Mouse (Mus musculus) urinary bladder, adult 2 months (tissue): ENCODE data around the gene Ccr9. TPM values are rescaled to one million over a fixed set of nuclear protein-coding genes. Genes with fewer than 3 reads are reported as not detected.

Experiments
- DNase-seq: peaks from one replicate; pipeline ENCODE4 v3.0.0; 2022; ENCODE audit warnings: low spot score
- polyA plus RNA-seq: library from polyadenylated mRNA; depleted of rRNA; stranded (reverse); fragments of >200 nt; gene quantifications from 2 replicates; pipeline ENCODE4 v1.2.3, GENCODE M21; 2012; rRNA removed

The Ccr9 gene
- polyA plus RNA-seq, 1 experiment, result 0.14 TPM

DNA sequence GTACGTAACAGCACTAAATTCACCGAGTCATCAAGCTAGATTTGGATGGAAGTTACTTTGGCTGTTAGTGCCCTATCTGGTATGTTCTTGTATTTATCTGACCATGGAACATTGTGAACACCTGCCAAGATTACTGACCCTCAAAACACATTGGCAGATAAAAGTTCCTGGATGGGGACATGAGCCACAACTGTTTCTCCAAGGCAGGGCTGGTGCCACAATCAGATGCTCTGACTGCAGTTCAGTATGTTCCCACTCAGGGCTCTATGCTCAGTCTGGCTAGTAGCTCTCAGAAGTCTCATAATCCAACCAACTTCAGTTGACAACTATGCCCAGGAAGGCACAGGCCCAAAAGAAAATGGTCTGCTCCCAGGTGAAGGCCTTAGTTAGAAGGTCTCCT, 124.2 kb downstream of the Ccr9 start:
- DNase-seq, result no peak

- DNase-seq, result no peak
Measured at GRCm38 (mm10) chr9:123802896-123803295, 124.7 kb downstream of the Ccr9 start.

GRCm38 (mm10) chr9:123805241-123805640, 127.0 kb downstream of the Ccr9 start:
- no peak for DNase-seq

GRCm38 (mm10) chr9:123806267-123806666, 128.0 kb downstream of the Ccr9 start, which contains the start of gene Cxcr6:
Gene Cxcr6, plus strand, starts transcription at chr9:123806475.
- no peak for DNase-seq

GRCm38 (mm10) chr9:123808583-123808982, 130.3 kb downstream of the Ccr9 start:
- no peak for DNase-seq

DNA sequence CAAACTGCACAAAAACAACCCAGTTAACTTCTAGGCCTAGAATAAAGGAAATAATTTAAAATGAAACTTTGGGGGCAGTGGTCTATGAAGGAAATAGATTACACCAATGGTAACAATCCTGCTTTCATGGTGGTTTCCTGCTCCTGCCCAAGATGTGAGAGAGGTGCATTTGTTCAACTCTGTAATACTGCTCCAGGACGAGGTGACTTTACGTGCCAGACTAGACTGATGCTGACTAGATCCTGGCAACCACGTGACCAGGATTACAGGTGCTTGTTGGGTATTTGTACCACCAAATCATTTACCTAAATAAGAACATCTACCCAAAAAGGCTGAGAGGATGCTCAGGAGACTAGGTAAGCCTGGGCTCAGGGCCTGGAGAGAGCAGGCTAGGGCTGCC, 133.6 kb downstream of the Ccr9 start:
- no peak for DNase-seq

GRCm38 (mm10) chr9:123814326-123814725, 136.1 kb downstream of the Ccr9 start:
- no peak for DNase-seq

GRCm38 (mm10) chr9:123814821-123815220, 136.6 kb downstream of the Ccr9 start:
- no peak for DNase-seq

- DNase-seq, result no peak
Measured at GRCm38 (mm10) chr9:123815444-123815843, 137.2 kb downstream of the Ccr9 start.

- DNase-seq, result no peak
Measured at GRCm38 (mm10) chr9:123815996-123816395, 137.8 kb downstream of the Ccr9 start.

DNA sequence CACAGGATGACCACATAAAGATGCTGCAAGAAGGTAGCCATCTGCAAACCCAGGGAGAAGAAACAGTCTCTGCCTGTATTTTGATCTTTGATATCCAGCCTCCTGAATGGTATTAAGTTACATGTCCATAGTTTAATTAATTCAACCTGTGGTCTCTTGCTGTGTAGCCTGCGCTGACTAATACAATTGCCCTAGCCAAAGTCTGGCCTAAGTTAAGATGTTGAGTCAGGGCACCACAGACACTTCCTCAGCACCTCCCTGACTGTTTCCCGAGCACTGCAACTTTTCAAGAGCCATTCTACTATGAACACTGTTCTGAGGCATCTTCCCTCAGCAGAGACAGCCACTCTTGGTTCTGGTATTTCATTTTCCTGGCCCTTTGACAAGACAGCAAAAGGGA, 140.4 kb downstream of the Ccr9 start:
- no peak for DNase-seq

DNA sequence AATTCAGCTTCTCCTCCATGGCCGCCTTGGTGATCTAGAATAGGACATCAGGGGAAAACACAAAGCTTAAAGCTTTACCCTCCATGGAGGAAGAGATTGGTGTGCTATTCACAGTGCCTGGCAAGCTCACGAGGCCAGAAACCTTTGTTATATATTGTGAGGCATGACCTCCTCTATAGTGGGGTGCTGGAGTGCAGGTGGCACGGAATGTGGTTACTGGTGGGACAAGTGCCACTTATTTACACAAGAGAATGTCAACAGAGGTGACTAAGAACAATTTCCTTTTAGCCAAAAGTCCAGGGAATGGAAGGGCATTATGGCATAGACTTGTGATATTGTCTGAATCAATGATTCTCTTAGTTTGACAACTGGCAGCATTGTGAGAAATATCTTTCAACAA, 148.4 kb downstream of the Ccr9 start:
- no peak for DNase-seq

GRCm38 (mm10) chr9:123828916-123829315, 150.7 kb downstream of the Ccr9 start:
- DNase-seq, result no peak

Other genes with a start within 250 kb of the Ccr9 start
- gene Limd1, start 199.7 kb upstream of the Ccr9 start, polyA plus RNA-seq, result 27.4 and 31.9 TPM in 2 replicates
- 29.2 and 34.1 TPM in 2 replicates for gene Sacm1l, start 148.7 kb upstream of the Ccr9 start, polyA plus RNA-seq
- gene Slc6a20b, start 45.9 kb upstream of the Ccr9 start, polyA plus RNA-seq, result 0.03 TPM in 1 of 2 replicates, not detected in the other
- gene Slc6a20a, start 446 bp downstream of the Ccr9 start, polyA plus RNA-seq, result 0.13 and 0.15 TPM in 2 replicates
- gene Lztfl1, start 39.3 kb downstream of the Ccr9 start, polyA plus RNA-seq, result 19.8 and 23.1 TPM in 2 replicates
- gene Cxcr6, start 128.0 kb downstream of the Ccr9 start, polyA plus RNA-seq, result 1.4 and 1.5 TPM in 2 replicates
- 12.8 and 24.5 TPM in 2 replicates for gene Fyco1, start 173.5 kb downstream of the Ccr9 start, polyA plus RNA-seq
- gene Xcr1, start 183.6 kb downstream of the Ccr9 start, polyA plus RNA-seq, result 0.60 and 0.80 TPM in 2 replicates